Mouse (Mus musculus) midbrain, embryonic 13.5 days (tissue): Measurements from ENCODE around the gene Mkln1. TPM values are rescaled to one million over a fixed set of nuclear protein-coding genes. Genes with fewer than 3 reads are reported as not detected.

Experiments
- ATAC-seq: fragments of 200-750 bp; cut with Nextera tagmentation; 2 replicates; pipeline ENCODE4 v1.8.0; 2017; ENCODE audit warnings: mild to moderate bottlenecking, moderate TSS enrichment, moderate library complexity
- H3K27ac ChIP-seq: fragments of 300-500 bp; sonication (generic); 2 replicates; pipeline ENCODE4 v1.5.1; 2015; ENCODE audit warnings: inconsistent platforms, mild to moderate bottlenecking, moderate library complexity
- H3K27me3 ChIP-seq: fragments of 300-500 bp; sonication (generic); 2 replicates; pipeline ENCODE4 v1.6.1; 2015; ENCODE audit warnings: mild to moderate bottlenecking, inconsistent platforms
- H3K36me3 ChIP-seq: fragments of 300-500 bp; sonication (generic); 2 replicates; pipeline ENCODE4 v1.6.1; 2015; ENCODE audit warnings: mild to moderate bottlenecking, inconsistent platforms
- H3K4me1 ChIP-seq: fragments of 300-500 bp; sonication (generic); replicated peaks from 2 replicates; pipeline ENCODE4 v1.6.1; 2015; ENCODE audit warnings: inconsistent platforms
- H3K4me2 ChIP-seq: fragments of 300-500 bp; sonication (generic); replicated peaks from 2 replicates; pipeline ENCODE4 v1.6.1; 2015; ENCODE audit warnings: moderate library complexity, mild to moderate bottlenecking, inconsistent platforms
- H3K4me3 ChIP-seq: fragments of 300-500 bp; sonication (generic); replicated peaks from 2 replicates; pipeline ENCODE4 v1.5.1; 2015; ENCODE audit warnings: mild to moderate bottlenecking, inconsistent platforms
- H3K9ac ChIP-seq: fragments of 300-500 bp; sonication (generic); replicated peaks from 2 replicates; pipeline ENCODE4 v1.6.1; 2015; ENCODE audit warnings: mild to moderate bottlenecking, inconsistent platforms
- H3K9me3 ChIP-seq: fragments of 300-500 bp; sonication (generic); 2 replicates; pipeline ENCODE4 v1.6.1; 2016; ENCODE audit warnings: mild to moderate bottlenecking, inconsistent platforms
- WGBS: fragments of 180-500 bp; shearing (Covaris S2); methylation state at CpG from one replicate; pipeline ENCODE4 v1.1.7; 2015; 5-methylcytosine and 5-hydroxymethylcytosine counted together
- polyA plus RNA-seq: library from polyadenylated mRNA; unstranded; fragments of >200 nt; fragmentation: Nextera tagmentation; extraction: Ambion mirVana; gene quantifications from 2 replicates; pipeline ENCODE4 v1.2.1, GENCODE M21; 2015

The Mkln1 gene
- 155 and 167 TPM in 2 replicates for polyA plus RNA-seq

DNA sequence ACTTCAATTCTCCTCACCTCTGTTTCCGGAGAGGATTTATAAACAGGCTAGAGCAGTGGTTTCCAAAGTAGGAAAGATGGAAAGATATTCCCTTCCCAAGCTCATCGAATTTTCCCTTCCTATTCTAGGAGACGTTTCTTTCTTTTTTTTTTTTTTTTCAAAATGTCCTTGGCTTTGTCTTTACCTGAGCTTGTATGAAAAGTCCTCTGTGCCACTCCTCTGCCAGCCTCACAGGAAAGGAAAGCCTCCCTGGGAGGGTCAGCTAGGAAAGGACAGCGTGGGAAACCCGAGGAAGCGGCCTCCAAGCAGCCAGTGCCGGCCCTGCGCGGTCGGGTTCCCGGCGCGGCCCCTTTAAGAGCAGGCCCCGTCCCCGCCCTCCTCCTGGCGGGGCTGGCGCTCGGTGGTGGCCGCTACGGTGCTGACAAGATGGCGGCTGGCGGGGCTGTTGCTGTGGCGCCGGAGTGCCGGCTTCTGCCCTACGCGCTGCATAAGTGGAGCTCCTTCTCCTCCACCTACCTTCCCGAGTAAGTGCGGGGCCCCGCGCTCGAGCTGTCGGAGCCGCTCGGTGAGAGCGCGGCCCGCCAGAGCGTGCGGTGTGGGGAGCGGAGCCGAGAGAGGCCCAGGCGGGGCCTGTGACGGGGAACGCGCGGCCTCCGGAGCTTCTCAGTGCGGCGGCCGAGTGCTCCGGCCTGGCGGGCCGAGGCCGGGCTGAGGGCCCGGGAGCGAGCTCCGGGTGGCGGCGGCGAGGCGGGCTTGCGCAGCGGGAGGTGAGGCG, at the start of gene Mkln1:
Gene Mkln1 (plus strand): TSS at position 305 of the 775 bp plus-strand sequence.
- peaks cover 43% of the 10 kb centered on the region for H3K4me1 ChIP-seq
- under 1% methylated on average over 57 of the region's 65 CpGs for WGBS

DNA sequence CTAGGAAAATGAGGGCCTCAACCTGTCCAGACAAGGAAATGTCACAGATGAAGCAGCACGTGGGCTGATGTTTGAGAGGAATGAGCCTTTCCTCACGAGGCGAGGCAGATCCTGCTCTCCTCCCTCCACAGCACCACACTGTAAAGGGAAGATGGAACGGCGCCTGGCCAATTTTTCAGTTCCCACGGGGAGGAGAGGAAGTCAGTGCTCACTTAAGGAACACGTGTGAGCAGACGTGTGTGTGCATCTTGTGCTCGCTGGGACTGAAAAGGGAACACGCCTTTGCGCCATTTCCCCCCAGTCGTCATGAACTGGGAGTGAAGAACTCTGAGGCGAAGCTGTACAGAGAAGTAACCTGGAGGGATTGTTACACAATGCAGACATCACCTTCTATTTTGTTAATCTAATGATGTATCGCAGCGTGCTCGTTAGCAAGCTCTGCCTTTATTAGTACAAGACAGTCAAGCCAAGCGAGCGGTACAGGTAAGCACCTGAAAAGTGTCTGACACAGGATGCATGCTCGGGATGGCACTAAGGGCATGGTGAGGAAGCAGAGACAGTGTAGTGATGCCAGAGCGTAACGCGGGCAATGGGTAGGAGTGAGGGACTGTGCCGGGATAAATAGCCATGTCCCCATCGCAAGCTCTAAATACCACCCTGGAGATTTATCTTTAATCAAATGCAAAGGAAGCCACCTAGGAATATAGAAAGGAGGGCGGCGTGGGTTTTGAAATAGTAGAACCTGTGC, 41.9 kb upstream of the Mkln1 start:
- Histone ChIP-seq H3K36me3 (no peaks in the 10 kb centered on the region), H3K9me3 (no peaks in the 10 kb centered on the region), H3K4me3 (no peak overlapping the region), H3K27me3 (no peaks in the 10 kb centered on the region), H3K27ac (peak overlapping the region; percentile 69), H3K4me1 (peaks cover 14% of the 10 kb centered on the region; the same call in 1 of the 2 replicates), H3K4me2 (no peak overlapping the region), H3K9ac (no peak overlapping the region)
- ATAC-seq: 0 out of 2 replicates have a peak, but pooled peaks have one; percentile 60
- WGBS: 77% methylated on average over 26 of the region's 26 CpGs

More for the DNA sequence above, at the start of gene Mkln1:
- Histone ChIP-seq H3K9me3 (no peaks in the 10 kb centered on the region), H3K9ac (peak within 1 kb of the TSS; percentile 98), H3K36me3 (no peaks in the 10 kb centered on the region), H3K4me2 (peak within 1 kb of the TSS; percentile 94), H3K27me3 (no peaks in the 10 kb centered on the region), H3K4me3 (peak within 1 kb of the TSS; percentile 94), H3K27ac (peak within 1 kb of the TSS; percentile 94)
- ATAC-seq: peak; percentile 99

- H3K9ac ChIP-seq: no peak overlapping the region
- 38% methylated on average over 4 of the region's 4 CpGs for WGBS
- peak; percentile 90 for ATAC-seq
- H3K36me3 ChIP-seq: no peaks in the 10 kb centered on the region
- peak overlapping the region; percentile 69 for H3K27ac ChIP-seq
- H3K9me3 ChIP-seq: no peaks in the 10 kb centered on the region
- peaks cover 19% of the 10 kb centered on the region; the same call in 1 of the 2 replicates for H3K4me1 ChIP-seq
- no peak overlapping the region for H3K4me2 ChIP-seq
- H3K4me3 ChIP-seq: no peak overlapping the region
- no peaks in the 10 kb centered on the region for H3K27me3 ChIP-seq
Observed at GRCm38 (mm10) chr6:31357286-31357685, 41.2 kb upstream of the Mkln1 start.

DNA sequence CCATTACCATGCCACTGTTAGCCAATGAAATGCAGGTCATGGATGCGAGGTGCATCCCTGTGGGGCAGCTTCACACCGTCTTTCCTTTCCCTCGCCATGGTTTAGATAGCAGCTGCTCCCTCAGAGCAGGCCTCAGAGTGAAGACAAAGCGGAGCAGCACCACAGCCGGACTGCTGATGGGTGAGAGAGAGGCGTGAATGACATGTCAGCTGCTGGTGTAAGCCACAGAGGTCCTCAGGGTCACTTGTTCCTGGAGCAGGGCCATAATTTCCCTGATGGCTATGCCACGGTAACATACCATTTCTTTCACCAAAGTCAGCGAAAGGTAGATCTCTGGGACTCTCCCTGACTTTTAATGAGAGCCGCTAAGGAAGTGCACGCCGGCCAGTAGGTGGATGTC, 35.9 kb upstream of the Mkln1 start:
- no peaks in the 10 kb centered on the region for H3K27me3 ChIP-seq
- whole genome bisulfite sequencing: 48% methylated on average over 11 of the region's 11 CpGs

DNA sequence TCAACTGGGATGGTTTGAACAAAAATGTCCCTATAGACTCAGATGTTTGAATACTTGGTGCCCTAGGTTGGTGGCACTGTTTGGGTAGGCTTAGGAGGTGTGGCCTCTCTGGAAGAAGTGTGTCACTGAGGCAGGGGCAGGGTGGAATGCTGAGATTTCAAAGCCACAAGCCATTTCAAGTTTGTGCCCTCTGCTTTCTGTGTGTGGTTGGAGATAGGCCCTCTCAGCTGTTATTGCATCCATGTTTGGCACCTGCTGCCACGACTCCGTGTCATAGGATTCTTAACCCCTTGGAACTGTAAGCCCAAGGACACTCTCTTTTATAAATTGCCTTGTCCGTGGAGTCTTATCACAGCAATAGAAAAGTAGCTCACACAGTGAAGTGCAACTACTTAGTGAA, 34.1 kb upstream of the Mkln1 start:
- Histone ChIP-seq H3K4me1 (peaks cover 10% of the 10 kb centered on the region; the same call in 1 of the 2 replicates), H3K36me3 (no peaks in the 10 kb centered on the region), H3K4me3 (no peak overlapping the region), H3K9me3 (no peaks in the 10 kb centered on the region), H3K9ac (no peak overlapping the region), H3K27ac (no peak overlapping the region), H3K4me2 (no peak overlapping the region), H3K27me3 (no peaks in the 10 kb centered on the region)
- WGBS: 96% methylated on average over 3 of the region's 3 CpGs
- no peak for ATAC-seq

More for the DNA sequence above, 35.9 kb upstream of the Mkln1 start:
- Histone ChIP-seq H3K9ac (no peak overlapping the region), H3K9me3 (no peaks in the 10 kb centered on the region), H3K4me1 (peaks cover 11% of the 10 kb centered on the region), H3K36me3 (no peaks in the 10 kb centered on the region), H3K27ac (no peak overlapping the region), H3K4me2 (no peak overlapping the region), H3K4me3 (no peak overlapping the region)
- no peak for ATAC-seq

GRCm38 (mm10) chr6:31367947-31368346, 30.6 kb upstream of the Mkln1 start:
- no peak overlapping the region for H3K4me3 ChIP-seq
- no peaks in the 10 kb centered on the region for H3K36me3 ChIP-seq
- 0 out of 2 replicates have a peak, but pooled peaks cover 4% of the 10 kb centered on the region for H3K4me1 ChIP-seq
- no peak overlapping the region for H3K9ac ChIP-seq
- no peak overlapping the region for H3K27ac ChIP-seq
- H3K27me3 ChIP-seq: no peaks in the 10 kb centered on the region
- ATAC-seq: no peak
- WGBS: 77% methylated on average over 10 of the region's 10 CpGs
- H3K9me3 ChIP-seq: no peaks in the 10 kb centered on the region
- H3K4me2 ChIP-seq: no peak overlapping the region

DNA sequence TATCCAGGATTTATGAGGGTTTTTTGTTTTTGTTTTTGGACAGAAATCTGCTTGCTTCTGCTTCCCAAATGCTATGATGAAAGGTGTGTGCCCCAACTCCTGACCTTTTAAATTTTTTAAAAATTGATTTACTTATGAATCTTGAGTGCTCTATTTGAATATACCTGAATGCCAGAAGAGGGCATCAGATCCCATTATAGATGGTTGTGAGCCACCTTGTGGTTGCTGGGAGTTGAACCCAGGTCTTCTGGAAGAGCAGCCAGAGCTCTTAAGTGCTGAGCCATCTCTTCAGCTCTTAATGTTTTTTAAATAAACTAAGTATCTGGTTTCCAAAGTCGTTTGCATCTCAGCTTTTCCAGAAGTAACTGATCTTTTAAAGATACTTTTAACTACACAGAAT, 30.0 kb upstream of the Mkln1 start:
- ATAC-seq: no peak
- 51% methylated on average over 1 of the region's 1 CpGs for WGBS

DNA sequence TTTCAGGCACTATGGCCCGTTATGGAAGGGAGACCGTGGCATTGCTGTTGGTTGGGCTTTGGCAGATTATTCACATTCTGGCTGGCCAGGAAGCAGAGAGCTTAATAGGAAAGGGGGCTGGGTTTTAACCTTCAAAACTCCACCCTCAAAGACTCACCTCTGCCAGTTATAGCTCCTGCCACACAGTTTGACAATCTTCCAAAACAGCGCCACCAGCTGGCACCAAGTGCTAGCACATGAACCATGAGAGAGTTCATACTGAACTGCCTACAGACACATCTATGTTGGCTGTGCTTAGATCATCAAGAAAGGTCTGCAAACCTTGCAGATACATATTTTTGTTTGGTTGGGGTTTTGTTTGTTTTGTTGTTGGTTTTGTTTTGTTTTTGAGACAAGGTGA, 28.7 kb upstream of the Mkln1 start:
- H3K9ac ChIP-seq: no peak overlapping the region
- H3K27me3 ChIP-seq: no peaks in the 10 kb centered on the region
- no peaks in the 10 kb centered on the region for H3K9me3 ChIP-seq
- H3K36me3 ChIP-seq: no peaks in the 10 kb centered on the region
- H3K4me1 ChIP-seq: 0 out of 2 replicates have a peak, but pooled peaks cover 4% of the 10 kb centered on the region
- WGBS: 78% methylated on average over 3 of the region's 3 CpGs
- ATAC-seq: no peak
- H3K27ac ChIP-seq: no peak overlapping the region
- no peak overlapping the region for H3K4me2 ChIP-seq
- no peak overlapping the region for H3K4me3 ChIP-seq

More for the DNA sequence above, 30.0 kb upstream of the Mkln1 start:
- no peak overlapping the region for H3K27ac ChIP-seq
- H3K9me3 ChIP-seq: no peaks in the 10 kb centered on the region
- 0 out of 2 replicates have a peak, but pooled peaks cover 4% of the 10 kb centered on the region for H3K4me1 ChIP-seq
- no peak overlapping the region for H3K4me3 ChIP-seq
- H3K36me3 ChIP-seq: no peaks in the 10 kb centered on the region
- no peaks in the 10 kb centered on the region for H3K27me3 ChIP-seq
- H3K4me2 ChIP-seq: no peak overlapping the region
- H3K9ac ChIP-seq: no peak overlapping the region

- ATAC-seq: no peak
- no peaks in the 10 kb centered on the region for H3K27me3 ChIP-seq
- 42% methylated on average over 14 of the region's 14 CpGs for WGBS
Observed at GRCm38 (mm10) chr6:31370550-31371061, 27.9 kb upstream of the Mkln1 start.

DNA sequence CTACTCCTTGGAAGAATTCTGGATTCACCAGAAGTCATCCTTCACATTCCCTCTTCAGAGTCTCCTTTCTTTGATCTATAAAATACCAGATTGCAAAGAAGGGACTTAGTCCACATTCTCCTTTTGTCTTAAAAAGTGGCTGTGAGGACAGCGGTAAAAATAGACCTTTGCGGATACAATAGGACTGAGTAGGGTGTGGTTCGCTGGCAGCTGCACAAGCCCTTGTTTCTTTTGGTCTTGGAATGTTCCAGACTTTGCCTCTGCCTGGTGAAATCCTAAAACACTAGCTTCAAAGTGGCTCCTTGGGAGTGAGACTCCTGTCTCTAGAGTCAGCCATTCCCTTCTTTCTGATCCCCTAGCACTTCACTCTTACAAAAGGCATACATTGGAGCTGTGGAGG, 27.4 kb upstream of the Mkln1 start:
- H3K4me1 ChIP-seq: 0 out of 2 replicates have a peak, but pooled peaks cover 4% of the 10 kb centered on the region
- H3K4me3 ChIP-seq: no peak overlapping the region
- H3K4me2 ChIP-seq: no peak overlapping the region
- no peak overlapping the region for H3K9ac ChIP-seq
- no peak for ATAC-seq
- no peaks in the 10 kb centered on the region for H3K9me3 ChIP-seq
- 87% methylated on average over 3 of the region's 3 CpGs for WGBS
- H3K27me3 ChIP-seq: no peaks in the 10 kb centered on the region
- H3K27ac ChIP-seq: no peak overlapping the region
- no peaks in the 10 kb centered on the region for H3K36me3 ChIP-seq

More at GRCm38 (mm10) chr6:31370550-31371061, 27.9 kb upstream of the Mkln1 start:
- H3K9ac ChIP-seq: no peak overlapping the region
- no peak overlapping the region for H3K4me3 ChIP-seq
- no peak overlapping the region for H3K4me2 ChIP-seq
- no peaks in the 10 kb centered on the region for H3K36me3 ChIP-seq
- H3K4me1 ChIP-seq: 0 out of 2 replicates have a peak, but pooled peaks cover 4% of the 10 kb centered on the region
- H3K9me3 ChIP-seq: no peaks in the 10 kb centered on the region
- no peak overlapping the region for H3K27ac ChIP-seq

- H3K9ac ChIP-seq: no peak overlapping the region
- H3K27me3 ChIP-seq: no peaks in the 10 kb centered on the region
- no peaks in the 10 kb centered on the region for H3K36me3 ChIP-seq
- 48% methylated on average over 3 of the region's 3 CpGs for WGBS
- 0 out of 2 replicates have a peak, but pooled peaks cover 4% of the 10 kb centered on the region for H3K4me1 ChIP-seq
- no peak overlapping the region for H3K4me2 ChIP-seq
- H3K4me3 ChIP-seq: no peak overlapping the region
- H3K27ac ChIP-seq: no peak overlapping the region
- ATAC-seq: no peak
- H3K9me3 ChIP-seq: no peaks in the 10 kb centered on the region
Observed at GRCm38 (mm10) chr6:31372620-31373019, 25.9 kb upstream of the Mkln1 start.
